Mouse (Mus musculus) liver, postnatal 0 days (tissue): ENCODE data around the gene Lrrc8c.

ENCODE experiments used
- CTCF ChIP-seq: sonication (generic); IDR thresholded peaks from 2 replicates; pipeline ENCODE4 v1.5.1; 2016; ENCODE audit warnings: antibody characterized with exemption, low read depth
- EP300 ChIP-seq: IDR thresholded peaks from 2 replicates; pipeline ENCODE4 v1.6.1; 2016; ENCODE audit warnings: antibody characterized with exemption, low read depth, mild to moderate bottlenecking

GRCm38 (mm10) chr5:105545126-105545525, 25.9 kb downstream of the Lrrc8c start:
- TF ChIP-seq CTCF (no peak), EP300 (no peak)
